Mouse (Mus musculus) ES-Bruce4 (cell line): ENCODE measurements around the gene Sdhd.

Experiments used
- CTCF ChIP-seq: IDR thresholded peaks from one replicate; pipeline ENCODE4 v1.8.1; 2011; ENCODE audit warnings: low read depth, low read length
- EP300 ChIP-seq: IDR thresholded peaks from 2 replicates; pipeline ENCODE4 v1.6.1; 2011; ENCODE audit warnings: low read depth, low read length; ENCODE audit not compliant: insufficient read depth
- POLR2A ChIP-seq: IDR thresholded peaks from one replicate; pipeline ENCODE4 v1.8.1; 2011; ENCODE audit warnings: low read length; ENCODE audit not compliant: insufficient read depth

- no peak for TF ChIP-seq POLR2A
- no peak for TF ChIP-seq EP300
- no peak for TF ChIP-seq CTCF
Measured at GRCm38 (mm10) chr9:50602055-50602845, 1.4 kb downstream of the Sdhd start.
